Mouse (Mus musculus) lung, postnatal 0 days (tissue): ENCODE results near the gene Adam12. TPM values are rescaled to one million over a fixed set of nuclear protein-coding genes. Genes with fewer than 3 reads are reported as not detected.

ENCODE experiments used
- ATAC-seq: fragments of 200-750 bp; cut with Nextera tagmentation; 2 replicates; pipeline ENCODE4 v1.8.0; 2017; ENCODE audit warnings: moderate library complexity
- DNase-seq: peaks from one replicate; pipeline ENCODE4 v3.0.0-alpha.2; 2016; ENCODE audit warnings: low spot score
- H3K27ac ChIP-seq: fragments of 300-500 bp; sonication (generic); 2 replicates; pipeline ENCODE4 v1.5.1; 2014; ENCODE audit warnings: antibody characterized with exemption, mild to moderate bottlenecking, low read length, mixed read lengths
- H3K27me3 ChIP-seq: fragments of 300-500 bp; sonication (generic); replicated peaks from 2 replicates; pipeline ENCODE4 v1.6.1; 2014; ENCODE audit warnings: low read length, mixed read lengths; ENCODE audit not compliant: insufficient read depth
- H3K36me3 ChIP-seq: fragments of 300-500 bp; sonication (generic); 2 replicates; pipeline ENCODE4 v1.6.1; 2014; ENCODE audit warnings: low read length, mixed read lengths; ENCODE audit not compliant: insufficient read depth
- H3K4me1 ChIP-seq: fragments of 300-500 bp; sonication (generic); 2 replicates; pipeline ENCODE4 v1.6.1; 2014; ENCODE audit warnings: antibody characterized with exemption, low read depth, low read length, mixed read lengths; ENCODE audit not compliant: insufficient read depth
- H3K4me2 ChIP-seq: fragments of 300-500 bp; sonication (generic); replicated peaks from 2 replicates; pipeline ENCODE4 v1.6.1; 2014; ENCODE audit warnings: low read depth, mild to moderate bottlenecking, low read length, moderate library complexity, mixed read lengths
- H3K4me3 ChIP-seq: fragments of 300-500 bp; sonication (generic); 2 replicates; pipeline ENCODE4 v1.5.1; 2014; ENCODE audit warnings: low read depth, low read length
- H3K9ac ChIP-seq: fragments of 300-500 bp; sonication (generic); replicated peaks from 2 replicates; pipeline ENCODE4 v1.6.1; 2014; ENCODE audit warnings: low read depth, mild to moderate bottlenecking
- H3K9me3 ChIP-seq: fragments of 300-500 bp; sonication (generic); 2 replicates; pipeline ENCODE4 v1.6.1; 2016; ENCODE audit warnings: low read length, mixed read lengths
- CTCF ChIP-seq: IDR thresholded peaks from 2 replicates; pipeline ENCODE4 v1.5.1; 2016; ENCODE audit warnings: antibody characterized with exemption, mild to moderate bottlenecking
- EP300 ChIP-seq: IDR thresholded peaks from 2 replicates; pipeline ENCODE4 v1.6.1; 2016; ENCODE audit warnings: antibody characterized with exemption, mild to moderate bottlenecking, control low read depth
- WGBS: fragments of 180-500 bp; shearing (Covaris S2); extraction: QIAGEN DNeasy Blood & Tissue Kit; methylation state at CpG from one replicate; pipeline ENCODE4 v1.1.7; 2014; 5-methylcytosine and 5-hydroxymethylcytosine counted together
- polyA plus RNA-seq: library from polyadenylated mRNA; unstranded; fragments of >200 nt; fragmentation: Nextera tagmentation; extraction: Ambion mirVana; gene quantifications from 2 replicates; pipeline ENCODE4 v1.2.1, GENCODE M21; 2015

Gene Adam12
- 2.5 and 2.6 TPM in 2 replicates for polyA plus RNA-seq

DNA sequence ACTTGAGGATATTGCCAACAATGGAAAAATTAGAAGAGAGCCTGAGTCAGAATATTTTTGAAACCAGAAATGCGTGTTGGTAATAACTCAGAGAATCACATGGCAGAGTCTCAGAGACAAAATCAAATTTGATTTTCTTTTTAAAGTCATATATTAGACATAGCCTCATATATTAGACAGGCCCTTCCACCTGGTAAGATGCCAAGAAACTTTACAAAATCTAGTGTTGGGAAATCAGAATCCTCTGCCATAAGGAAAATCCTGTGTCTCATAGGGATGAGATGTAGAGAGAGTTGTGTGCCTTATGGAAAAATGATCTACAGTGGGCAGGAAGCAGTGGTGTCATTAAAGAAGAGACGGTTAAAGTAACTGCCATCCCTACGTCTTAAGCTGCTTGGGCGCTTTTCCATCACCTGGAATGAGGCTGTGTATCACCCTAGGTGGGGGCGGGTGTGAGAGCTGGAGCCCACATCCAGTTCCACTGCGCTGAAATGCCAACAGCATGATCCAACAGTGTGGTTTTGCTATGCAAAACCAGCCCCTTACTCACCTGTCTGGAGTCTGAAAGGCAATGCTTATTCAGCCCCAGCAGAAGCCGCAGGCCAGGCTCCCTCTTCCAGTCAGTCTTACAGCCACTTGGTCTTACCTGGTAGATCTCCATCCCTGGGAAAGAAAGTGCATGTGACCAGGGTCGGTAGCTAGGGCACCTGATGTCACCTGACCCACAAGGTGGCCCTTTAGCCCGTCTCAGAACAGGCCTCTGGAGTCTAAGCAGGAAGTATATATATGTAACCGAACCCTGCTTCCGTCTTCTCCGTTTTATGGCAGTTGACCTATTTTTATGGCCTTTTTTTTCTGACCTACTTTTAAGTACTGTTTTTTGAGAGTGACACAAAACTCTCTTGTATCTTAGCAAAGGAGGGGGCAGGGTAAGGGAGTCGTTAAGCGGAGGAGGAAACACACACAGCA, at the start of gene Adam12:
TSS of gene Adam12 (minus strand) at position 769 of the 969 bp plus-strand sequence.
- Histone ChIP-seq H3K9me3 (no peaks in the 10 kb centered on the region), H3K4me3 (no peak within 1 kb of the TSS), H3K4me1 (peaks cover 14% of the 10 kb centered on the region; the same call in 1 of the 2 replicates), H3K4me2 (no peak within 1 kb of the TSS), H3K27ac (no peak within 1 kb of the TSS), H3K9ac (no peak within 1 kb of the TSS), H3K27me3 (no peaks in the 10 kb centered on the region), H3K36me3 (no peaks in the 10 kb centered on the region)
- peak; percentile 39 for DNase-seq
- WGBS, result 68% methylated on average over 14 of the region's 14 CpGs
- TF ChIP-seq CTCF (no peak), EP300 (no peak)
- ATAC-seq, result no peak

DNA sequence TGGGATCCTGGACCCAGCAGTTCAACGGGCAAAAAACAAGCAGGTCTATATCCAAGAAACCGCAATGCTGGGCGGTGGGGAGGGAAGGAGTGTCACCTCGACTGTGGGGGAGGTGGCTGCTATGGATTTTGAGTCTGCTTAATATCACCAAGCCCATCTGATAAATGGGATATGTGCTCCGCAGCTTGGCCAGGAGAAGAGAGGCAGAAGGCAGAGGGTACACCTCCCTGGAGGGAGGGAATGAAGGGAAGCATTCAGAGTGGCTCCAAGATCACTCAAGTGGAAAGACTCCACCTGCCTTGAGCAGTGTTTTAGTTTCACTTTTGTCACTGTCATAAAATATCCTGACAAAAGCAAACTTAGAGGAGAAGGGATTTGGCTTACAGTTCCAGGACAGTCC, 41.0 kb upstream of the Adam12 start:
- 88% methylated on average over 5 of the region's 5 CpGs for WGBS
- H3K4me1 ChIP-seq, result no peaks in the 10 kb centered on the region

DNA sequence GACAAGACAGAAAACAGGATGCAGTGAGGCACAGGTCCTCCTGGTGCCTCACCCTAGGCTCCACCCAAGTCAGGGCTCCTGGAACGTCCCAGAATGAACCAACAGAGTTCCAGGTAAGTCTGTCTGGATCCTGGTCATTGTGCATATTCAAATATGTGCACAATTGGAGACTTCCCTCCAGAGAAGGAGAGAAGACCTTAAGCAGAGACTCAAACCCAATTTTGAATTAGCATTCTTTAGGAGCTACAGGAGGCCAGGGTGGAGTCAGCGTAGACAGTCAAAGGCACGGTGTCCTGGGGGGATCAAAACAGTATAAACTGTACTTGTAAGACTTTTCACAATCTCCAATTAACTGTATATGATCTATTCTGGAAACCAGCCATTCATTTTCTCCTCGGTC, 40.5 kb upstream of the Adam12 start:
- H3K4me2 ChIP-seq, result no peak overlapping the region
- no peaks in the 10 kb centered on the region for H3K4me1 ChIP-seq
- no peak for TF ChIP-seq EP300
- TF ChIP-seq CTCF, result no peak
- H3K9me3 ChIP-seq, result no peaks in the 10 kb centered on the region
- DNase-seq, result no peak
- no peak overlapping the region for H3K4me3 ChIP-seq
- H3K27ac ChIP-seq, result no peak overlapping the region
- no peak for ATAC-seq
- H3K27me3 ChIP-seq, result no peaks in the 10 kb centered on the region
- 77% methylated on average over 4 of the region's 4 CpGs for WGBS
- H3K9ac ChIP-seq, result no peak overlapping the region
- H3K36me3 ChIP-seq, result no peaks in the 10 kb centered on the region

More for the DNA sequence above, 41.0 kb upstream of the Adam12 start:
- Histone ChIP-seq H3K36me3 (no peaks in the 10 kb centered on the region), H3K9me3 (no peaks in the 10 kb centered on the region), H3K27me3 (no peaks in the 10 kb centered on the region), H3K4me3 (no peak overlapping the region), H3K27ac (no peak overlapping the region), H3K4me2 (no peak overlapping the region), H3K9ac (no peak overlapping the region)
- no peak for DNase-seq
- TF ChIP-seq EP300 (no peak), CTCF (no peak)
- ATAC-seq, result no peak

DNA sequence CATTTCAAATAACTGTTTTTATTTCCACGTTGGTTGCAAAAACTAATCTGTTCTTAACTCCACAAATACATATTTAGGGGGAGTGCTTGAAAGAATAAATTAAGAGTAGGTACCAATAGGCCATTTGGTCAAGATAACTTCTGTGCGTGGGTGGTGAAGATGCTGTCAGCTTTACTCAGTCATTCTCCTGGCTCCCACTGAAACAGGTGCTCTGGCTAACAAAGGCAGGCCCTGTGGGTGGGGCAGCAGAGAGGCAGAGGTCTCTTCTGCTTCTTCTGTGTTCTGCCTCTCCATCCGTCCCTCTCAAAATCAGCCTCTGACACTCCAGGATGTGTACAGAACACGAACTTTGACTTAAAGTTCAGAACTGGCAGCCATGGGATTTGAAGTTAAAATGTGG, 33.8 kb upstream of the Adam12 start:
- TF ChIP-seq EP300 (no peak), CTCF (no peak)
- no peak for DNase-seq
- WGBS, result 71% methylated on average over 4 of the region's 4 CpGs
- Histone ChIP-seq H3K27ac (no peak overlapping the region), H3K36me3 (no peaks in the 10 kb centered on the region), H3K27me3 (no peaks in the 10 kb centered on the region), H3K9ac (no peak overlapping the region), H3K4me1 (peaks cover 4% of the 10 kb centered on the region; the same call in 1 of the 2 replicates), H3K4me2 (no peak overlapping the region), H3K4me3 (no peak overlapping the region), H3K9me3 (no peaks in the 10 kb centered on the region)
- no peak for ATAC-seq

DNA sequence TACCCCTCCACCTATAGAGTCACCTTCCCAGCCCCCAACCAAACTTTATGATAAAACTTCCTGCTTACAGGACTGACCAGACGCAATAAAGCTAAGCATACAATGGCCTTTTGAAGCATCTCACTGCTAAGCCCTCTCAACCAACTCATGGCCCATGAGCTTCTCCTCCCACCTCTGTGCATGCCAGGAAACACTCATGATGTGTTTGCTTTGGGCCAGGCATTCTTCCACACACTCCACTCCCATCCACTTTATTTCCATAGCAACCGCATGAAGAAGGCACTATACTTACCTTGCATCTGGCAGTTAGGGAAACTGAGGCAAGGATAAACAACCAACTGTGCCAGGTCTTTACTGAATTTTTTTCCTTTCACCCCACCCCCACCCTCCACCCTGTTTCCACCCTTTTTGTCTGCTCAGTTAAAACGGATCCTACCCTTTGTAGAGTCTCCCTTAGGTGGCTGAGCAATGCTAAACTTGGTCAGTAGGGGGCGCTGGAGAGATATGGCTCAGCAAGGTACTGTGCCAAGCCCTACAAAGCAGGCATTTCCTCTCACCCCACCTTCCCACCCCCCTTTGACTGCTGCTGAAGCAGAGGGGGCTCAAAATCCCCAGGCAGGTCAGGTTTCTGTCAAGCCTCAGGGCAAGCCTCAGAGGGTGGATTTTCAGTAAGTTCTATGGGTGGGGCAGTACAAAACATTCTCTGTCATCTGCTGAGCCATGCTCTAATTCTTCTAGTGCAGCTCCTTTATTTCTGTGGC, 31.4 kb upstream of the Adam12 start:
- peak; percentile 92 for ATAC-seq
- peaks cover 4% of the 10 kb centered on the region; the same call in 1 of the 2 replicates for H3K4me1 ChIP-seq
- no peaks in the 10 kb centered on the region for H3K27me3 ChIP-seq
- DNase-seq, result peak; percentile 90
- no peak overlapping the region for H3K4me2 ChIP-seq
- no peak overlapping the region for H3K4me3 ChIP-seq
- no peaks in the 10 kb centered on the region for H3K36me3 ChIP-seq
- H3K9me3 ChIP-seq, result no peaks in the 10 kb centered on the region
- WGBS, result 26% methylated on average over 4 of the region's 4 CpGs
- H3K27ac ChIP-seq, result peak overlapping the region; percentile 66
- peak; percentile 91 for TF ChIP-seq CTCF
- peak; percentile 88 for TF ChIP-seq EP300
- H3K9ac ChIP-seq, result no peak overlapping the region
